Mouse (Mus musculus): Measurements from ENCODE around the gene Tmem136. TPM values are rescaled to one million over a fixed set of nuclear protein-coding genes. Genes with fewer than 3 reads are reported as not detected.

Tmem136 gene
- polyA plus RNA-seq, 2 experiments: 9.6 to 16.3 TPM

DNA sequence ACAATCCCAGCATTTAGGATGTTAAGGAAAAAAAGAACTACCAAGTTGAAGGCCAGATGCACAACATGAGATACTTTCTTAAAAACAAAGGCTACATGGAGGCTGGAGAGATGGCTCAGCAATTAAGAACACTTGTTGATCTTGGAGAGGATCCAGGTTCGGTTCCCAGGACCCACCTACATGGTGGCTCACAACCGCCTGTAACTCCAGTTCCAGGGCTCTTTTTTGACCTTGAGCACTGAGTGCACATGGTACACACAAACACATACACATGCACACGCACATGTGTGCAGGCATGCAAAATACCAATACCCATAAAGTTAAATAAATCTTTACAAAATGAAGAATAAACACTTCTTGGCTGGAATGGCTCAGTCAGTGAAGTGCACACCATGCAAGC lies 48.5 kb downstream of the Tmem136 start:
- no peak for TF ChIP-seq POLR2A (IDR thresholded peaks at IDR 0.05; ENCODE audit: borderline replicate concordance, extremely low read depth, insufficient read depth, insufficient read length)
- Histone ChIP-seq H3K4me2 (replicated peaks; ENCODE audit: low read depth, low read length, severe bottlenecking) (no peak overlapping the region), H3K27ac (replicated peaks; ENCODE audit: low read depth, low read length) (no peak overlapping the region), H3K4me3 (replicated peaks; ENCODE audit: low read length) (no peak overlapping the region), H3K9ac (ENCODE audit: low read depth, low read length, severe bottlenecking) (no peak overlapping the region), H3K4me1 (ENCODE audit: control insufficient read depth, insufficient read depth, low read length) (peaks cover 11% of the 10 kb centered on the region), H3K27me3 (ENCODE audit: control insufficient read depth, insufficient read depth, low read length) (no peaks in the 10 kb centered on the region), H3K36me3 (ENCODE audit: control insufficient read depth, insufficient read depth, low read length) (no peaks in the 10 kb centered on the region), H3K9me3 (ENCODE audit: control insufficient read depth, low read length) (no peaks in the 10 kb centered on the region)
- 81% methylated on average over 3 of the region's 3 CpGs for WGBS
- ATAC-seq (ENCODE audit: low FRiP score, low read depth) (no peak), DNase-seq (ENCODE audit: low spot score) (no peak)

DNA sequence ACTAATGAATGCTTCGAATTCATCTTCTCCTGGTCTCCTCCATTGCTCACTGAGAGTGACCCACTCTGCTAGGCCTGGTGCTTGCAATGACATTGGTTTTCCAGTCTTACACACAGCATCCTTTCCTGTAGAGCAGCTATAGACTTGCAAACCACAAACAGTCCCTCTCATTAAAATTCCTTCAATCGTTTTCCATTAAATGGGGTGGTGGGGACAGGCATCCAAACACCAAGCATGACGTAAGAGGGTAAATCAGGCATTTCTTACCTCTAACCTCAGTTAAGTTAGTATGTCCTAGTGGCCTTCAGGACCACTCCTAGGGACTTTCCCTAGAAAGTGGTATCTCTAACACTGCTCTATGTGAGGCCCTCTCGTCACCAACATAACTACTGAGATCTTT lies 51.1 kb downstream of the Tmem136 start:
- ATAC-seq (ENCODE audit: low FRiP score, low read depth) (no peak), DNase-seq (ENCODE audit: low spot score) (no peak)
- no peaks in the 10 kb centered on the region for H3K36me3 ChIP-seq (ENCODE audit: control insufficient read depth, insufficient read depth, low read length)
- no peak for TF ChIP-seq POLR2A (IDR thresholded peaks at IDR 0.05; ENCODE audit: borderline replicate concordance, extremely low read depth, insufficient read depth, insufficient read length)
- H3K4me3 ChIP-seq (replicated peaks; ENCODE audit: low read length): no peak overlapping the region
- WGBS: 70% methylated on average over 4 of the region's 4 CpGs
- peaks cover 7% of the 10 kb centered on the region; the same call in 1 of the 2 replicates for H3K4me1 ChIP-seq (ENCODE audit: control insufficient read depth, insufficient read depth, low read length)
- no peaks in the 10 kb centered on the region for H3K27me3 ChIP-seq (ENCODE audit: control insufficient read depth, insufficient read depth, low read length)
- no peak overlapping the region for H3K27ac ChIP-seq (replicated peaks; ENCODE audit: low read depth, low read length)
- no peak overlapping the region for H3K9ac ChIP-seq (ENCODE audit: low read depth, low read length, severe bottlenecking)
- no peak overlapping the region for H3K4me2 ChIP-seq (replicated peaks; ENCODE audit: low read depth, low read length, severe bottlenecking)
- H3K9me3 ChIP-seq (ENCODE audit: control insufficient read depth, low read length): no peaks in the 10 kb centered on the region

DNA sequence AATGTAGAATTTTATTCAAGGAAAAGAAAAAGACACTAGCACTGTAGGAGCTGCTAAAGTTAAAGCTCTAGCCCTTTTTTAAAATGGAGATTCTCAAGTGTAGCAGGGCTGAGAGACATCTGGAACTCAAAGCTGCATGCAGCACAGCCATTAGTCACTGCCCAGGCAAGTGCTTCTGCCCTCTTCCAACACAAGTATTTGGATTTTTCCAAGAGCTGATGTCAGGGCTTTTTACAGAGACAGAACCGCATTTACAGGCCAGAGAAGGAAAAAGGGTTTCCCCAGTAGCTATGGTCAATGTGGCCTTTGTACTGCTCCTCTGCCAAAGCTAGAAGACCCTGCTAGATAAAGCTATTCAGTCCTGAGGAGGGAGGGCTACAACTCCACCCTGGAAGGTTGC lies 54.8 kb downstream of the Tmem136 start:
- 92% methylated on average over 1 of the region's 1 CpGs for WGBS

More for the DNA sequence above, 54.8 kb downstream of the Tmem136 start:
- DNase-seq (ENCODE audit: low spot score): no peak
- no peak for ATAC-seq (ENCODE audit: low FRiP score, low read depth)
- no peak overlapping the region for H3K27ac ChIP-seq (replicated peaks; ENCODE audit: low read depth, low read length)
- no peaks in the 10 kb centered on the region for H3K36me3 ChIP-seq (ENCODE audit: control insufficient read depth, insufficient read depth, low read length)
- no peaks in the 10 kb centered on the region for H3K9me3 ChIP-seq (ENCODE audit: control insufficient read depth, low read length)
- H3K27me3 ChIP-seq (ENCODE audit: control insufficient read depth, insufficient read depth, low read length): no peaks in the 10 kb centered on the region
- H3K9ac ChIP-seq (ENCODE audit: low read depth, low read length, severe bottlenecking): no peak overlapping the region
- H3K4me1 ChIP-seq (ENCODE audit: control insufficient read depth, insufficient read depth, low read length): no peaks in the 10 kb centered on the region
- no peak for TF ChIP-seq POLR2A (IDR thresholded peaks at IDR 0.05; ENCODE audit: borderline replicate concordance, extremely low read depth, insufficient read depth, insufficient read length)
- no peak overlapping the region for H3K4me2 ChIP-seq (replicated peaks; ENCODE audit: low read depth, low read length, severe bottlenecking)
- H3K4me3 ChIP-seq (replicated peaks; ENCODE audit: low read length): no peak overlapping the region

Other genes with a start within 250 kb of the Tmem136 start
- gene Grik4, start 172.1 kb downstream of the Tmem136 start, polyA plus RNA-seq (2012; rRNA removed): 2.4 and 2.7 TPM in 2 replicates
- gene Grik4, start 172.1 kb downstream of the Tmem136 start, polyA plus RNA-seq (2014; fragmentation: Nextera tagmentation; extraction: Ambion mirVana): 0.85 and 1.5 TPM in 2 replicates
- 26.1 and 26.9 TPM in 2 replicates for gene Arhgef12, start 9.3 kb downstream of the Tmem136 start, polyA plus RNA-seq (2012; rRNA removed)
- gene Arhgef12, start 9.3 kb downstream of the Tmem136 start, polyA plus RNA-seq (2014; fragmentation: Nextera tagmentation; extraction: Ambion mirVana): 15.7 and 18.6 TPM in 2 replicates
- gene Pou2f3, start 93.8 kb upstream of the Tmem136 start, polyA plus RNA-seq (2012; rRNA removed): 6.5 and 6.9 TPM in 2 replicates
- gene Pou2f3, start 93.8 kb upstream of the Tmem136 start, polyA plus RNA-seq (2014; fragmentation: Nextera tagmentation; extraction: Ambion mirVana): 5.2 and 7.9 TPM in 2 replicates
- gene Oaf, start 123.3 kb upstream of the Tmem136 start, polyA plus RNA-seq (2012; rRNA removed): 149 and 154 TPM in 2 replicates
- gene Oaf, start 123.3 kb upstream of the Tmem136 start, polyA plus RNA-seq (2014; fragmentation: Nextera tagmentation; extraction: Ambion mirVana): 145 and 172 TPM in 2 replicates
- gene Trim29, start 194.3 kb upstream of the Tmem136 start, polyA plus RNA-seq (2012; rRNA removed): 41.5 and 49.4 TPM in 2 replicates
- 68.8 and 77.6 TPM in 2 replicates for gene Trim29, start 194.3 kb upstream of the Tmem136 start, polyA plus RNA-seq (2014; fragmentation: Nextera tagmentation; extraction: Ambion mirVana)

Measured in limb, embryonic 14.5 days (tissue).